ENCODE assay signal across 23 mouse cellular contexts in the genomic region with DNA sequence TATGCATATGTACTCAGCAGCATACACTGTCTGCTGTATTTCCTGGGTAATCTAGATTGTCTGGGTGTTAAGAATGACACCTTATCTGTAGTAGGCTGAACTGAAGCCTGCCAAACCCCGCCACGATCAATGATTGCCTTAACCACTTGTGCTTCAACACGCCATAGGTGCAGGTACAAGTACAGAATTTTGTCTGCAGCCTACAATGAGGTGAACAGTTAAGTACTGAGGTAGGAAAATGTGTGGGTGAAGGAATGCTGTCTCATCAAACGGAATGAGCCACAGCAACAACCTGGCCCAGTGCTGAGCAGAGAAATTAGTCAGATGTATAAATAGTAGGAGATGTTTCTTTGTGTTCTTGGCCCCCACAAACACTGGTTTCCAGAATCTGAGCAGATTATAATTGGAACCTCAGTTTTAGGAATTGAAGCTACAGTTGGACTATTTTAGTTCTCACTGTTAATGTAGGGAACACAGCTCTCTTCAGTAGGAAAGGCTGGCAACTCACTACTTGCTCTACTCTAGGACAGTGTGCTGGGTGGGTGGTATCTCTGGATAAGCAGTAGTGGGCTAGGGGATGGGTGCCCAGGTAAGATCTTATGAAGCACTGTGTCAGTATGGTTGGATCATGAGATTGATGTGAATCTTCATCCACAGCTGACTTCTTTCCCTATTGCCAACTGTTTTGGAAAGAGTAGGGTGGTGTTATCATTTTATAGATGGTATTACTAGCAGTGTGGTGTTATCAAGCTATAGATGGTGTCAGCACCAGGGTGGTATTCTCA. TPM values are rescaled to one million over a fixed set of nuclear protein-coding genes. Genes with fewer than 3 reads are reported as not detected.
DNase-seq lines count a peak whose midpoint lies in the region; ATAC-seq and TF ChIP-seq lines count a peak whose summit lies in the region.
"Had no signal": no experiment of that assay in that cellular context is flagged by ENCODE, and none has a peak within 500 bp of the region (broad histone marks: within the 10 kb centered on the region; RNA-seq: fewer than 3 reads in every experiment).

No protein-coding gene starts in this region.

- ATAC-seq in midbrain, embryonic 11.5 days (ENCODE audit: low FRiP score), result no peak
- no peak for ATAC-seq in midbrain, postnatal 0 days (ENCODE audit: low FRiP score)
- ATAC-seq in activated CD4-positive, CD25-positive, alpha-beta regulatory T cell, adult 4 months, result peak; percentile 32
- ATAC-seq: forebrain, embryonic 13.5 days; hindbrain, postnatal 0 days; midbrain, embryonic 16.5 days had no signal

- no peaks in the 10 kb centered on the region for H3K9me3 ChIP-seq in midbrain, embryonic 11.5 days (ENCODE audit: control insufficient read depth, low read length)
- no peaks in the 10 kb centered on the region for H3K9me3 ChIP-seq in midbrain, postnatal 0 days (ENCODE audit: low read length)
- H3K9me3 ChIP-seq: embryonic facial prominence, embryonic 12.5 days; forebrain, embryonic 13.5 days; heart, embryonic 15.5 days; megakaryocyte, embryonic 14.5 days; stomach, embryonic 15.5 days had no signal

- no peak overlapping the region for H3K4me2 ChIP-seq in midbrain, embryonic 11.5 days
- H3K4me2 ChIP-seq in midbrain, postnatal 0 days (ENCODE audit: low read depth, low read length, poor library complexity, severe bottlenecking), result no peak overlapping the region
- H3K4me2 ChIP-seq: embryonic facial prominence, embryonic 12.5 days; forebrain, embryonic 13.5 days; heart, embryonic 15.5 days; liver, embryonic 11.5 days; stomach, embryonic 15.5 days had no signal

- no peaks in the 10 kb centered on the region for H3K27me3 ChIP-seq in midbrain, embryonic 11.5 days (ENCODE audit: control insufficient read depth, insufficient read depth, low read length)
- H3K27me3 ChIP-seq in midbrain, postnatal 0 days (ENCODE audit: insufficient read depth, low read length), result no peaks in the 10 kb centered on the region
- H3K27me3 ChIP-seq: CH12.LX; stomach, embryonic 15.5 days had no signal

- H3K4me1 ChIP-seq in midbrain, embryonic 11.5 days (ENCODE audit: control insufficient read depth, insufficient read depth, low read length), result peaks cover 6% of the 10 kb centered on the region; the same call in 1 of the 2 replicates
- no peaks in the 10 kb centered on the region for H3K4me1 ChIP-seq in midbrain, postnatal 0 days (ENCODE audit: insufficient read depth, low read length)

- TF ChIP-seq CTCF in midbrain, postnatal 0 days (IDR thresholded peaks at IDR 0.05), result no peak

- no peaks in the 10 kb centered on the region for H3K36me3 ChIP-seq in midbrain, embryonic 11.5 days (ENCODE audit: control insufficient read depth, insufficient read depth, low read length)
- no peaks in the 10 kb centered on the region for H3K36me3 ChIP-seq in midbrain, postnatal 0 days (ENCODE audit: insufficient read depth, low read length)
- H3K36me3 ChIP-seq: embryonic facial prominence, embryonic 12.5 days; heart, embryonic 15.5 days; stomach, embryonic 15.5 days had no signal

- H3K9ac ChIP-seq in midbrain, embryonic 11.5 days (ENCODE audit: low read length), result no peak overlapping the region
- H3K9ac ChIP-seq in midbrain, postnatal 0 days (replicated peaks; ENCODE audit: low read length, poor library complexity, severe bottlenecking), result no peak overlapping the region
- H3K9ac ChIP-seq: embryonic facial prominence, embryonic 12.5 days; forebrain, embryonic 13.5 days; heart, embryonic 15.5 days; stomach, embryonic 15.5 days had no signal

- no peak overlapping the region for H3K4me3 ChIP-seq in midbrain, embryonic 11.5 days (ENCODE audit: low read depth, low read length)
- H3K4me3 ChIP-seq in midbrain, postnatal 0 days (ENCODE audit: low read depth, low read length), result no peak overlapping the region
- H3K4me3 ChIP-seq: embryonic facial prominence, embryonic 12.5 days; erythroblast, embryonic 14.5 days; forebrain, embryonic 13.5 days; heart, embryonic 15.5 days; megakaryocyte, embryonic 14.5 days; stomach, embryonic 15.5 days had no signal

- DNase-seq in midbrain, embryonic 11.5 days (ENCODE audit: low spot score, missing footprints), result peak; percentile 75
- no peak for DNase-seq in midbrain, postnatal 0 days (ENCODE audit: low spot score)
- DNase-seq in CD4-positive, CD25-positive, alpha-beta regulatory T cell, adult 2 months (ENCODE audit: low read depth, low spot score), result peak; percentile 74
- peak; percentile 58 for DNase-seq in naive thymus-derived CD4-positive, alpha-beta T cell, adult 2 months (ENCODE audit: low read depth)
- DNase-seq in cerebellum, adult 11-12 months, result no peak
- DNase-seq in cerebellum, adult 8-10 months, result no peak
- DNase-seq: adrenal gland, adult 2 months; cerebellum, postnatal 10 days; gastrocnemius, postnatal 25 days; kidney, adult 18-20 months; kidney, postnatal 14 days; lung, adult 18-20 months had no signal

- H3K27ac ChIP-seq in midbrain, embryonic 11.5 days (ENCODE audit: low read depth, low read length), result no peak overlapping the region
- H3K27ac ChIP-seq in midbrain, postnatal 0 days (ENCODE audit: low read depth, low read length), result no peak overlapping the region
- H3K27ac ChIP-seq: embryonic facial prominence, embryonic 12.5 days; forebrain, embryonic 13.5 days; heart, embryonic 15.5 days; hindbrain, postnatal 0 days; stomach, embryonic 15.5 days had no signal

- WGBS in midbrain, embryonic 11.5 days, result 88% methylated on average over 4 of the region's 4 CpGs
- WGBS in midbrain, postnatal 0 days, result 98% methylated on average over 4 of the region's 4 CpGs

RNA-seq across cellular contexts. Expression of a gene that starts 4.7 kb away (rescaled TPM):
- 19.1 and 19.6 TPM in 2 replicates for polyA plus RNA-seq in midbrain, embryonic 11.5 days (2014; fragmentation: Nextera tagmentation; extraction: Ambion mirVana)
- 31.9 and 36.4 TPM in 2 replicates for total RNA-seq in midbrain, postnatal 0 days (2014; rRNA removed)
- polyA plus RNA-seq in midbrain, postnatal 0 days (2015; fragmentation: Nextera tagmentation; extraction: Ambion mirVana), result 35.0 and 35.2 TPM in 2 replicates
- 100 to 1,000 TPM in 1 of 2 experiments, 10 to 100 TPM in 1; 81.7 to 103 TPM for polyA plus RNA-seq in activated CD4-positive, CD25-positive, alpha-beta regulatory T cell, adult 4 months (2017; shearing (Covaris generic))

Comparison
In these comparisons a context has a peak if more than half of its experiments do, and no peak if none do; other contexts are left out.
1. DNase-seq: peak in midbrain, embryonic 11.5 days (single experiment), CD4-positive, CD25-positive, alpha-beta regulatory T cell, adult 2 months (single experiment) and naive thymus-derived CD4-positive, alpha-beta T cell, adult 2 months (single experiment); none in midbrain, postnatal 0 days (single experiment), cerebellum, adult 11-12 months (single experiment) and cerebellum, adult 8-10 months (single experiment).